Mouse (Mus musculus) bone marrow, adult 2 months (tissue): ENCODE measurements around the gene Emilin2. TPM values are rescaled to one million over a fixed set of nuclear protein-coding genes. Genes with fewer than 3 reads are reported as not detected.

Experiments used
- H3K27ac ChIP-seq: fragments of 200-500 bp; 2 replicates; pipeline ENCODE4 v1.5.1; 2012; ENCODE audit warnings: low read depth, mild to moderate bottlenecking, control low read depth, inconsistent platforms, low read length; ENCODE audit not compliant: control insufficient read depth, poor library complexity, insufficient read depth
- H3K4me1 ChIP-seq: fragments of 200-500 bp; 2 replicates; pipeline ENCODE4 v1.6.1; 2011; ENCODE audit warnings: low read length; ENCODE audit not compliant: control insufficient read depth, insufficient read depth
- H3K4me3 ChIP-seq: fragments of 200-500 bp; replicated peaks from 2 replicates; pipeline ENCODE3; 2011; ENCODE audit warnings: mild to moderate bottlenecking, low read depth, low read length, control low read depth; ENCODE audit not compliant: control insufficient read depth
- CTCF ChIP-seq: fragments of 200-500 bp; IDR thresholded peaks from 2 replicates; pipeline ENCODE4 v1.5.1; 2011; ENCODE audit warnings: low read length, control low read depth; ENCODE audit not compliant: control insufficient read depth, insufficient read depth
- POLR2A ChIP-seq: fragments of 200-500 bp; IDR thresholded peaks from 2 replicates; pipeline ENCODE4 v1.6.1; 2011; ENCODE audit warnings: low read depth, mild to moderate bottlenecking, control low read depth, low read length, borderline replicate concordance; ENCODE audit not compliant: control insufficient read depth
- WGBS: fragments of 180-500 bp; shearing (Covaris S2); methylation state at CpG from one replicate; pipeline ENCODE4 v1.1.7; 2018; 5-methylcytosine and 5-hydroxymethylcytosine counted together
- polyA plus RNA-seq: library from polyadenylated mRNA; stranded (reverse); fragments of >200 nt; gene quantifications from 2 replicates; pipeline ENCODE4 v1.2.4, GENCODE M21; 2011; ENCODE audit warnings: low replicate concordance; ENCODE audit not compliant: missing spikeins, insufficient read depth, insufficient read length

Gene Emilin2
- 33.0 and 38.7 TPM in 2 replicates for polyA plus RNA-seq

- Histone ChIP-seq H3K27ac (peak within 1 kb of the TSS; percentile 78), H3K4me1 (peaks cover 3% of the 10 kb centered on the region; the same call in 1 of the 2 replicates), H3K4me3 (peak within 1 kb of the TSS; percentile 78)
- WGBS: 9% methylated on average over 20 of the region's 20 CpGs
- no peak for TF ChIP-seq POLR2A
- TF ChIP-seq CTCF: peak; percentile 59
Measured at GRCm38 (mm10) chr17:71311340-71312171, at the start of gene Emilin2. Gene Emilin2 (minus strand): TSS chr17:71311978.

DNA sequence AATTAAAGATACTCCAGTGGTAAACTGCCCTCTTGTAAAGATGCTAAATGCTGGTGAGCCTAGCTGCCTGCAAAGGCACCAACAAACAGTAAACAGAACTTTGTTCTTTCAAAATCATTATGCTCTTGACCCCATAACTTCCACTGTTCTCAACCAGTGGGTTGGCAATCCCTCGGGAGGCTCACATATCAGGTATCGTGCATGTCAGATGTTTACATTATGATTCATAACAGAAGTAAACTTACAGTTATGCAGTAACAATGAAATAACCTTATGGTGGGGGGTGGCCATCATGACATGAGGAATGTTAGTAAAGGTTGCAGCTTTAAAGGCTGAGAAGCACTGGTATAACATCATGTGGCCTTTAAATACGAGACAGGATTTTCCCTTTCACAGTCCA lies 43.7 kb upstream of the Emilin2 start:
- WGBS: 90% methylated on average over 3 of the region's 3 CpGs
- no peak for TF ChIP-seq POLR2A
- TF ChIP-seq CTCF: no peak
- no peak overlapping the region for H3K27ac ChIP-seq

DNA sequence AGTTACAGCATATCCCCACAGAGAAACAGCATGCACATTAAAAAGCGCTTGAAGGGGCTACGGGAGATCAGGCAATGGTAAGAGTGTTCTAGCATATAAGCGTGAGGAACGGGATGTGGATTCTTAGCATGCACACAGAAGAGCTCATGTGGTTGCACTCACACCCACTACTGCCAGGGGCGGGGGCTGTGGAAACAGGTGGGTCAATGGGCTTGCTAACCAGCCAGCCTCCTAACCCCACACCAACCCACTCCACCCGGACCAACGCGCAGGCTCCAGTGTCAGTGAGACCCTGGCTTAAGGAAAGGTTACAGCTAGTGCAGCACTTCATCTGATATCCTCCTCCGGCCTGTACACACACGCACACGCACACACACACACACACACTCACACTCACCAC lies 42.4 kb upstream of the Emilin2 start:
- no peaks in the 10 kb centered on the region for H3K4me1 ChIP-seq
- WGBS: 93% methylated on average over 11 of the region's 11 CpGs
- no peak for TF ChIP-seq CTCF
- no peak for TF ChIP-seq POLR2A
- H3K27ac ChIP-seq: no peak overlapping the region
- no peak overlapping the region for H3K4me3 ChIP-seq

More for the DNA sequence above, 43.7 kb upstream of the Emilin2 start:
- no peak overlapping the region for H3K4me3 ChIP-seq
- no peaks in the 10 kb centered on the region for H3K4me1 ChIP-seq

GRCm38 (mm10) chr17:71348188-71348587 lies 36.4 kb upstream of the Emilin2 start:
- TF ChIP-seq CTCF (no peak), POLR2A (no peak)
- H3K4me1 ChIP-seq: no peaks in the 10 kb centered on the region
- no peak overlapping the region for H3K27ac ChIP-seq
- WGBS: 82% methylated on average over 3 of the region's 3 CpGs
- H3K4me3 ChIP-seq: no peak overlapping the region

DNA sequence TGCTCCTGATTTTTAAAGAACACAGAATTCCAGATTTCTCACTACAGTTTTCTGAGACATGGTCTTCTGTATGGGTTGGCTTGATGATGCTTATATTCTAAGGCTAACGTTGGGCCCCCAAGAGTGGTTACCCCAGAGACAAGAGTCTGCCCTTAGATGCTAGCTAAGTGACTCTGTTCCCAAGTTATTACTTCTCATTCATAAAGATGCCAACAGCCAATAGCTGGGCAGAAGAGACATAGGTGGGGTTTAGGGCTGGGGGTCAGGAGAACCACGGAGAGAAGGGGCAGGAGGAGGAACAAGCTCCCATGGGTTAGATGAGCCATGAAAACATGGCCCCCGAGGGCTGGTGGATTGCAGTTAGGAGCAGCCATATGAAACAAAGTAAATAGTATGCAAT lies 30.2 kb upstream of the Emilin2 start:
- Histone ChIP-seq H3K4me1 (no peaks in the 10 kb centered on the region; the same call in 1 of the 2 replicates), H3K27ac (no peak overlapping the region), H3K4me3 (no peak overlapping the region)
- TF ChIP-seq CTCF: no peak
- no peak for TF ChIP-seq POLR2A
- WGBS: 81% methylated on average over 3 of the region's 3 CpGs

DNA sequence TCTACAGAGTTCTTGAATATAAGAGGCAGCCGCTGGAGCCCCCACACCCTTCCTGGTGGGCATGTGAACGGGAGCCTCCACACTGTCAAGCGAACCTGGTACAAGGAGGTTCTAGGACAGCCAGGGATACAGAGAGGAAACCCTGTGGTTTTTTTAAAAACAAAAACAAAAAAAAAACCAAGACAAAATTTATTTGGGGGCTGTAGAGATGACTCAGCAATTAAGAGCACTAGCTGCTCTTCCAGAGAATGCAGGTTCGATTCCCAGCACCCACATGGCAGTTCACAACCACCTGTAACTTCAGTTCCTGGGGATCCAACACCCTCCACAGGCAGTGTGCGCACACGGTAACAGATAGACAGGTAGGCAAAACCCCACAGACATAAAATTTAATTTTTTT lies 26.8 kb upstream of the Emilin2 start:
- TF ChIP-seq POLR2A (no peak), CTCF (no peak)
- WGBS: 94% methylated on average over 6 of the region's 6 CpGs
- no peak overlapping the region for H3K27ac ChIP-seq

DNA sequence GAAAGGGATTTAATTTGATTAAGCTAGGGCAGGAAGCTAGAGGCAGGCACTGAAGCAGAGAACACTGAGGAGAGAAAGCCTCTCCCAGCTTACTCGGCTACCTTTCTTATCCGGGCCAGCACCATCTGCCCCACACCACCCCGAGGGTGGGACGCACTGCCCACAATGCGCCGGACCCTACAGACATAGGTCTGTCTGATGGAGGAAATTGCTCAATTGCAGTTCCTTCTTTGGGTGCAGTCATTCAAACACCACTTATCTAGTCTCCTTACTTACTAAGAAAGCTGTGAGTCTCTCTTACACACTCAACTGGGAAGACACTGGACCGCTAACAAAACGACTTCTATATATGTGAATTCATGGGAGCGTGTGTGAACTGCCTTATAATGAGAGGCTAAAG lies 25.8 kb upstream of the Emilin2 start:
- no peaks in the 10 kb centered on the region; the same call in 1 of the 2 replicates for H3K4me1 ChIP-seq
- 35% methylated on average over 9 of the region's 9 CpGs for WGBS

More for the DNA sequence above, 26.8 kb upstream of the Emilin2 start:
- Histone ChIP-seq H3K4me1 (no peaks in the 10 kb centered on the region; the same call in 1 of the 2 replicates), H3K4me3 (no peak overlapping the region)

DNA sequence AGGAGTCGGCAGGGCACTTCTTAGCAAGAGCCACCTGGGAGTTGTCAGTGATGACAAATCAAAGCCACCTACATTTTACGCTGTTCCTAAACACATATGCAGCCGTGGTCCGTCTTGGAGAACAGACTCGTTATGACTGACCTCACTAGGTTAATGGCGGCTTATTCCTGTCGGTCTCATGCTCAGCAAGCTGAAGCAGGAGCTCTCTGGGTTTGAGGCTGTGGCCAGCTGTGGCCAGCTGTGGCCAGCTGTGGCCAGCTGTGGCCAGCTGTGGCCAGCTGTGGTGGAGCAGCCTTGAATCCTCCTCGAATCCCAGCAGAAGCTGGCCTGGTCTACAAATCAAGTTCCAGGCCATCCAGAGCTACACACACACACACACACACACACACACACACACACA lies 24.6 kb upstream of the Emilin2 start:
- Histone ChIP-seq H3K4me3 (no peak overlapping the region), H3K4me1 (no peaks in the 10 kb centered on the region; the same call in 1 of the 2 replicates), H3K27ac (no peak overlapping the region)
- WGBS: 80% methylated on average over 8 of the region's 8 CpGs
- TF ChIP-seq POLR2A (no peak), CTCF (no peak)

More for the DNA sequence above, 25.8 kb upstream of the Emilin2 start:
- Histone ChIP-seq H3K27ac (no peak overlapping the region), H3K4me3 (no peak overlapping the region)
- TF ChIP-seq POLR2A (no peak), CTCF (no peak)
